Mouse (Mus musculus): ENCODE measurements around the gene Mfsd2b. TPM values are rescaled to one million over a fixed set of nuclear protein-coding genes. Genes with fewer than 3 reads are reported as not detected.

Mfsd2b gene
- polyA plus RNA-seq, 1 experiment, result 0.28 TPM

GRCm38 (mm10) chr12:4879048-4879447 is 4.9 kb upstream of the Mfsd2b start:
- Histone ChIP-seq H3K27ac (ENCODE audit: insufficient read depth, low read length) (no peak overlapping the region), H3K4me3 (ENCODE audit: insufficient read depth, low read length) (no peak overlapping the region), H3K4me1 (ENCODE audit: control insufficient read depth, insufficient read depth, low read length) (no peaks in the 10 kb centered on the region)
- TF ChIP-seq CTCF (IDR thresholded peaks at IDR 0.05; ENCODE audit: borderline replicate concordance, insufficient read depth, low read length) (no peak), POLR2A (IDR thresholded peaks at IDR 0.05; ENCODE audit: low read depth, low read length) (no peak)

DNA sequence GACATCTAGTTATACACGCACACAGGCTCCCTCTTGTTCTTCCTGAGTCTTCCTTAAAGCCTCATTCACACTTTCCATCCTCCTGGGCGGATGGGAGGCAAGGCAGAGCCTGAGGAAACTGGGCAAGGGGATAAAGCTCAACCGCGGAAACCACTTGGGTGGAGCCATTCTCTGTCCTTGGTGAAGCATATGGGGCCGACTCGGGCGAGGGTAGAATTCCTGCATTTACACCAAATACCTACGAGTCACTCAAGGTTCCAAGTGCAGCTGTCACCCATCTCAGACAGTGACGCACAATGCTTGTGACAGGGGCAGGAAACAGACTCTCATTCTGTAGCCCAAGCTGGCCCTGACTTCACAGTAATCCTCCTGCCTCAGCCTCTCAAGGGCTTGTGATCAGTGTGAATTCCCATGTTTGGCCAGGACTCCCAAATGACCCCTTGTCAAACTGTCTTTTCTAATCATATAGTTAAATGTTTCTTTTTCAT is 4.2 kb upstream of the Mfsd2b start:
- Histone ChIP-seq H3K27ac (ENCODE audit: insufficient read depth, low read length) (no peak overlapping the region), H3K4me3 (ENCODE audit: insufficient read depth, low read length) (no peak overlapping the region)
- TF ChIP-seq CTCF (IDR thresholded peaks at IDR 0.05; ENCODE audit: borderline replicate concordance, insufficient read depth, low read length), result no peak
- TF ChIP-seq POLR2A (IDR thresholded peaks at IDR 0.05; ENCODE audit: low read depth, low read length), result no peak

DNA sequence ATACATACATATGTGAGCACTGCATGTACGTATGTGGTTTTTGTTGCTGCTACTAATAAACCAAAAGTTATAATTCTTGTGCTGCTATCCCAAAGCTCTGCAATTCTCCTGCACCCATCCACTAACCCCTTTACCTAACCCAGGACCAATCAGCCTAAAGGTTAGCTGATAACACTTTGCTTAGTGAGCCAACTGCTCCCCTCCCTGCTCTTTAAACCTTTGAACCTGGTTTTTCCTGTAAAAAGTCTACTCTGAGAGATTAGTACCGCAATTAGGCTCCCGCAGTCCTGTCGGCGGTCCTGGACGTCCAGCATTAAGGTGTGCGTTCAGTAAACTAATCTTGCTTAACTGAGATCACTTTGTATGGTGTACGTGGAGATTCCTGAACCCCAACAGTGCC is 1.5 kb upstream of the Mfsd2b start:
- H3K27ac ChIP-seq (ENCODE audit: insufficient read depth, low read length), result no peak overlapping the region
- TF ChIP-seq POLR2A (IDR thresholded peaks at IDR 0.05; ENCODE audit: low read depth, low read length) (no peak), CTCF (IDR thresholded peaks at IDR 0.05; ENCODE audit: borderline replicate concordance, insufficient read depth, low read length) (no peak)
- no peak overlapping the region for H3K4me3 ChIP-seq (ENCODE audit: insufficient read depth, low read length)
- H3K4me1 ChIP-seq (ENCODE audit: control insufficient read depth, insufficient read depth, low read length), result no peaks in the 10 kb centered on the region

More for the DNA sequence above, 4.2 kb upstream of the Mfsd2b start:
- no peaks in the 10 kb centered on the region for H3K4me1 ChIP-seq (ENCODE audit: control insufficient read depth, insufficient read depth, low read length)

- no peak overlapping the region for H3K27ac ChIP-seq (ENCODE audit: insufficient read depth, low read length)
- H3K4me1 ChIP-seq (ENCODE audit: control insufficient read depth, insufficient read depth, low read length), result no peaks in the 10 kb centered on the region
- H3K4me3 ChIP-seq (ENCODE audit: insufficient read depth, low read length), result no peak overlapping the region
- TF ChIP-seq POLR2A (IDR thresholded peaks at IDR 0.05; ENCODE audit: low read depth, low read length) (no peak), CTCF (IDR thresholded peaks at IDR 0.05; ENCODE audit: borderline replicate concordance, insufficient read depth, low read length) (no peak)
Measured at GRCm38 (mm10) chr12:4873531-4873930, 628 bp downstream of the Mfsd2b start.

DNA sequence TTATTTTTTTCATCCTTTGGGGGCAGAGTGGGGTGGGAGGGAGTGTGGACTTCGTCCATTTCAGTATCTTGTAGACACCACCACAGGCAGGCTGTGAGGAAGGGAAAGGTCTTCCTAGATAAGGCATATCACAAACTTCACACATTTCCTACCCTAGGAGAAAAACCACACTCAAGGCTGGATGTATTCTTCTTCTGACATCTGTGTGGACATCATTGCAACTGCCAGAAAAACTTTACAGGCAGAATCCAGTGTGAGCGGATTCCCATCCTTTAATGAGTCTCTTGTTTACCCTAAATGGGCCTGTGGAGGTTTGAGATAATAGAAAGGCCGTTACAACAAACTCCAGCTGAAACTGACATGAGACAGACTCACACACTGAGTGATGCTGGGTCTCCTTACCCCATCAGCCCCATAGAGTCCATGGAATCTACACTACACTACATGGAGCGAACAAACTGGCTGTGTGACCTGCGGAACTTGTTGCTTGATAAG is 1.1 kb downstream of the Mfsd2b start:
- H3K4me1 ChIP-seq (ENCODE audit: control insufficient read depth, insufficient read depth, low read length), result no peaks in the 10 kb centered on the region
- H3K4me3 ChIP-seq (ENCODE audit: insufficient read depth, low read length), result no peak overlapping the region
- TF ChIP-seq CTCF (IDR thresholded peaks at IDR 0.05; ENCODE audit: borderline replicate concordance, insufficient read depth, low read length) (no peak), POLR2A (IDR thresholded peaks at IDR 0.05; ENCODE audit: low read depth, low read length) (no peak)
- no peak overlapping the region for H3K27ac ChIP-seq (ENCODE audit: insufficient read depth, low read length)

GRCm38 (mm10) chr12:4872273-4872672 is 1.9 kb downstream of the Mfsd2b start:
- no peak overlapping the region for H3K27ac ChIP-seq (ENCODE audit: insufficient read depth, low read length)
- H3K4me1 ChIP-seq (ENCODE audit: control insufficient read depth, insufficient read depth, low read length), result no peaks in the 10 kb centered on the region
- H3K4me3 ChIP-seq (ENCODE audit: insufficient read depth, low read length), result no peak overlapping the region
- TF ChIP-seq CTCF (IDR thresholded peaks at IDR 0.05; ENCODE audit: borderline replicate concordance, insufficient read depth, low read length), result no peak
- no peak for TF ChIP-seq POLR2A (IDR thresholded peaks at IDR 0.05; ENCODE audit: low read depth, low read length)

DNA sequence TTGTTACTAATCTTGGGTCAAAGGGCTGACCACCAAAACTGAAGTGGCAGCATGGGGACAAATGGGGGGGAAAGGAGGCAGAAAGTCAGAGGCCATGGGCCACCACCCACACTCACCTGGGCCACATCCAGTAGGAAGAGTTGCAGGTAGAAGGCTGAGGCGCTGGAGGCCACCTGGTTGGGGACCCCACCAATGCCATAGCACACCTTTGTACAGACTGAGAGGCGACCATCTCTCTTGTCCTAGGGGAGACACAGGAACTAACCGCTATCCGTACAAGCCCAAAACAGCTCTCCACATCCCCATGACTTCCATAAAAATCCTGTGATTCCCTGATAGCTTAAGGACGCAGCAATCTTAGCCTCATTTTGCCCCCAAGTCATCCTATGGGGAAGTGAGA is 2.9 kb downstream of the Mfsd2b start:
- H3K27ac ChIP-seq (ENCODE audit: insufficient read depth, low read length), result no peak overlapping the region
- TF ChIP-seq CTCF (IDR thresholded peaks at IDR 0.05; ENCODE audit: borderline replicate concordance, insufficient read depth, low read length), result no peak
- H3K4me1 ChIP-seq (ENCODE audit: control insufficient read depth, insufficient read depth, low read length), result no peaks in the 10 kb centered on the region
- H3K4me3 ChIP-seq (ENCODE audit: insufficient read depth, low read length), result no peak overlapping the region

- TF ChIP-seq POLR2A (IDR thresholded peaks at IDR 0.05; ENCODE audit: low read depth, low read length), result no peak
- no peak for TF ChIP-seq CTCF (IDR thresholded peaks at IDR 0.05; ENCODE audit: borderline replicate concordance, insufficient read depth, low read length)
- Histone ChIP-seq H3K4me1 (ENCODE audit: control insufficient read depth, insufficient read depth, low read length) (no peaks in the 10 kb centered on the region), H3K4me3 (ENCODE audit: insufficient read depth, low read length) (no peak overlapping the region), H3K27ac (ENCODE audit: insufficient read depth, low read length) (no peak overlapping the region)
Measured at GRCm38 (mm10) chr12:4868924-4869323, 5.2 kb downstream of the Mfsd2b start.

DNA sequence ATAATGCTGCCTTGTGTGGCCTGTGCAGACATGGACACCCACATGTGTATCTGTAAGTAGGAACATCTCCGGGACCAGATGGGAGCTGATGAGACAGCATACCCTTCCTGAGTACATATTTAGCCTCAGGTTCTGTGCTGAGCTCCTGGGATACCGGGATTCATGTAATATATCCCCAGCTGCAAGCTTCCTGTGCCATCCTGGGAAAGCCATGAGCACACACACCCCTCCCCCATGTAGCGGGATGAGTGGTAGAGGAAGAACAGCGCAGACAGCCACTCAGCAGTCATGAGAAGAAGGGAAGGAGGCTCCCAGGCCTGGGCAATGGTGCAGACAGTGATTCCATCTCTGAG is 9.8 kb downstream of the Mfsd2b start:
- Histone ChIP-seq H3K27ac (ENCODE audit: insufficient read depth, low read length) (no peak overlapping the region), H3K4me3 (ENCODE audit: insufficient read depth, low read length) (no peak overlapping the region), H3K4me1 (ENCODE audit: control insufficient read depth, insufficient read depth, low read length) (no peaks in the 10 kb centered on the region)
- TF ChIP-seq CTCF (IDR thresholded peaks at IDR 0.05; ENCODE audit: borderline replicate concordance, insufficient read depth, low read length), result no peak

DNA sequence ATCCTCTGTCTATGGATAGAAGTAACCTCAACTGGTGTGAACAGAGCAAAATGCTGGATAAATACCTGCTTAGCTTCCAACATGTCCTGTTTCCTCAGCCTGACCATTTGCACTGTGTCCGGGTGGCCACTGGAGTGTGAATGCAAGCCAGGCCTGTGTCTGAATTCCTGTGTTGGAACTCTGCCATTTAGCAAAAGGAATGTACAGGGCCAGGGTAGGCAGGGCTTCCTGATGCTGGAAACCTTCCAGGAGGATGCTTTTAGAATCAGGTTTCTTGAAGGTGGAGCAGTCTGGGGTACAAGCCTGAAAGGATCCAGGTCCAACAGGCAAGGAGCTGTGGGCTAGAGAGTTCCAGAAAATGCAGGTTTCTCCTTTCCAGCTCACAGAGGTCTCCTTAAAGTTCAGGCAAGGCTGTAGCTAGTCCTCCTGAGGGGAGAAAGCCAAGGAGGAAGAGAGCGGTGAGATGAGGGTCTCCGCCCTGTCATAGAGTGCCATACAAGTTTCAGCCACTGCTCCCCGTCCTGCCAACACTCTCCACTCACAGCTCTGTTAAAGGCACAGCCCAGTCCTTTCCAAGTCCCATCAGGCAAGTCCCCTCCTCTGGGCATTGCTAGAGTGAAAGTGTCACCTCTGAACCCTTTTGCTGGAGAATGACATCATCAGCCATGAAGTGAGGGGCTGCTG is 10.4 kb downstream of the Mfsd2b start:
- no peak overlapping the region for H3K27ac ChIP-seq (ENCODE audit: insufficient read depth, low read length)
- H3K4me1 ChIP-seq (ENCODE audit: control insufficient read depth, insufficient read depth, low read length), result no peaks in the 10 kb centered on the region
- H3K4me3 ChIP-seq (ENCODE audit: insufficient read depth, low read length), result no peak overlapping the region
- TF ChIP-seq POLR2A (IDR thresholded peaks at IDR 0.05; ENCODE audit: low read depth, low read length), result no peak
- no peak for TF ChIP-seq CTCF (IDR thresholded peaks at IDR 0.05; ENCODE audit: borderline replicate concordance, insufficient read depth, low read length)

All from embryonic fibroblast, embryonic 13.5 days (primary cell).